Mouse (Mus musculus) liver, embryonic 16.5 days (tissue): ENCODE data around the gene Cul3. TPM values are rescaled to one million over a fixed set of nuclear protein-coding genes. Genes with fewer than 3 reads are reported as not detected.

Experiments used
- ATAC-seq: fragments of 200-750 bp; cut with Nextera tagmentation; 2 replicates; pipeline ENCODE4 v1.8.0; 2017; ENCODE audit warnings: low read depth, mild to moderate bottlenecking, moderate number of reproducible peaks, moderate library complexity
- H3K27ac ChIP-seq: fragments of 300-500 bp; sonication (generic); 2 replicates; pipeline ENCODE4 v1.5.1; 2014; ENCODE audit warnings: mild to moderate bottlenecking, low read length
- H3K27me3 ChIP-seq: fragments of 300-500 bp; sonication (generic); 2 replicates; pipeline ENCODE4 v1.6.1; 2014; ENCODE audit warnings: low read depth, low read length, mixed read lengths; ENCODE audit not compliant: control insufficient read depth, insufficient read depth
- H3K36me3 ChIP-seq: fragments of 300-500 bp; sonication (generic); 2 replicates; pipeline ENCODE4 v1.6.1; 2014; ENCODE audit warnings: mild to moderate bottlenecking; ENCODE audit not compliant: control insufficient read depth, insufficient read depth
- H3K4me1 ChIP-seq: fragments of 300-500 bp; sonication (generic); 2 replicates; pipeline ENCODE4 v1.6.1; 2014; ENCODE audit warnings: low read depth, low read length, mixed read lengths; ENCODE audit not compliant: control insufficient read depth
- H3K4me2 ChIP-seq: fragments of 300-500 bp; sonication (generic); 2 replicates; pipeline ENCODE4 v1.6.1; 2014; ENCODE audit warnings: low read depth, low read length, mixed read lengths
- H3K4me3 ChIP-seq: fragments of 300-500 bp; sonication (generic); 2 replicates; pipeline ENCODE4 v1.5.1; 2014; ENCODE audit warnings: low read depth, mild to moderate bottlenecking, low read length
- H3K9ac ChIP-seq: fragments of 300-500 bp; sonication (generic); 2 replicates; pipeline ENCODE4 v1.6.1; 2014; ENCODE audit warnings: low read depth, low read length
- H3K9me3 ChIP-seq: fragments of 300-500 bp; sonication (generic); replicated peaks from 2 replicates; pipeline ENCODE4 v1.6.1; 2016; ENCODE audit warnings: low read length; ENCODE audit not compliant: control insufficient read depth
- WGBS: fragments of 180-500 bp; shearing (Covaris S2); extraction: QIAGEN DNeasy Blood & Tissue Kit; methylation state at CpG from one replicate; pipeline ENCODE4 v1.1.7; 2014; ENCODE audit not compliant: insufficient replicate concordance; 5-methylcytosine and 5-hydroxymethylcytosine counted together
- polyA plus RNA-seq: library from polyadenylated mRNA; unstranded; fragments of >200 nt; fragmentation: Nextera tagmentation; extraction: Ambion mirVana; gene quantifications from 2 replicates; pipeline ENCODE4 v1.2.1, GENCODE M21; 2015

Cul3 gene
- 10.9 and 12.7 TPM in 2 replicates for polyA plus RNA-seq

DNA sequence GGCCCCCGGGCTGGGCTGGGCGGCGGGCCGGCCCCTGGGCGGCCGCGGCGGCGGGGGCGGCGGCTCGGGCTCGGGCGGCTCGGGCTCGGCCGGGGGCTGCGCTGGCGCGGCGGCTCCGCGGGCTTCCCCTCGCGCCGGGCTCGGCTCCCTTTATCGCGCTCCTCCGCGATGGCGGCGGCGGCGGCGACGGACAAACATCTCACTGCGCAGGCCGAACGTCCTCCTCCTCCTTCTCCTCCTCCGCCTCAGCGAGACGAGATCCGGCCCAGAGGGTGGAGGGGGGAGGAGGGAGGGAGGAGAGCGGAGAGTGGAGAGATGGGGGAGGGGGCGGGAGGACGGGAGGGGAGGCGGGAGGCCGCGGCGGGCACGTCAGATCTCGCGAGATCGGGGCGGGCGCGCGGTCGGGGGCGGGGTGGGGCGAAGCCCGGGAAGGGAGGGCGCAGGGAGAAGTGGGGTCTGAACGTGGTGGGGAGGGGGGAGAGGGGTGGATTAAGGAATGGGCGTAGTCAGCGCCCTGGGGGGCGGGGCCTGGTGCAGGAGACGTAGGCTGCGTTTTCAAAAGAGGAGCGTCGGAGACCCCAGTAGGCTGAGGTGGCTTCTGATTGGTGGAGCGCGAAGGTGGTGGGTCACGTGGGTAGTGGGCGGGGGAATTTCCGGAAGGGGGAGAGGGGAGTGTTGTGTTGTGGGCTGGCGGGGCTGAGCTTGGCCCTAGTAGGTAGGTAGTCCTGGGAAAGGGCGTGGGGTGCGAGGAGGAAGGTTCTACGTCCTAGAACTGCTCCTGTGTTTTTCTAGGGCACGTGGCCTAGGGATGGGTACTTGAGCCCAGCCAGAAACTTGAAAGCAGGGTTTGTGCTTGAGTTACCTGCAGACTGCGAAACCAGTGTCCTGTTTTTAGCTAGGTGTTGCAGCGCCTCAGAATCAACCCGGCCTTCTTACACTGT lies at the start of gene Cul3:
Gene Cul3, minus strand, starts transcription at position 45 of the 941 bp plus-strand sequence.
- Histone ChIP-seq H3K36me3 (no peaks in the 10 kb centered on the region), H3K4me3 (peak within 1 kb of the TSS; percentile 95), H3K9me3 (no peaks in the 10 kb centered on the region), H3K27me3 (no peaks in the 10 kb centered on the region), H3K4me1 (peaks cover 10% of the 10 kb centered on the region), H3K27ac (peak within 1 kb of the TSS; percentile 97), H3K9ac (peak within 1 kb of the TSS; percentile 98), H3K4me2 (peak within 1 kb of the TSS; percentile 83)
- under 1% methylated on average over 69 of the region's 85 CpGs for WGBS
- peak; percentile 82 for ATAC-seq

DNA sequence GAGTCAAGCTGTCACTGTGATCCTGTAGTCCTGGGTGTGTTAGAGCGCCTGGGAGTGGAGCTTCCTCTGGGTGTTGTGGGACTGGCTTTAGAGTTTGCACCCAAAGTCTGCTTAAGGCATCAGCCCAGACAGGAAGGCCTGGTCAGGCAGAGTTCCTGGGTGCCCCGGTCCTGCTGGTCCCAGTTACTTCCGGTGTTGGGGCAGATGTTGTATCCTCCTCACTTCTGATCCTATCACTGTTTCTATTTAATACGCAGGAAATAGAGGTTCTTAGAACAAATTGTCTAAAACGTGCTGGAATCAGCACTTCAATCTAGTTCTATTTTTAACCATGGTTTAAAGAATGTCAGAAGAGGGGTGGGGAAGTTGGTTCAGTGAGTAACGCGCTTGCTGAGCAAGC lies 49.2 kb upstream of the Cul3 start:
- Histone ChIP-seq H3K27ac (no peak overlapping the region), H3K4me3 (no peak overlapping the region), H3K4me2 (no peak overlapping the region), H3K4me1 (no peaks in the 10 kb centered on the region), H3K9ac (no peak overlapping the region), H3K27me3 (no peaks in the 10 kb centered on the region), H3K36me3 (no peaks in the 10 kb centered on the region), H3K9me3 (no peaks in the 10 kb centered on the region)
- 28% methylated on average over 7 of the region's 7 CpGs for WGBS
- no peak for ATAC-seq

DNA sequence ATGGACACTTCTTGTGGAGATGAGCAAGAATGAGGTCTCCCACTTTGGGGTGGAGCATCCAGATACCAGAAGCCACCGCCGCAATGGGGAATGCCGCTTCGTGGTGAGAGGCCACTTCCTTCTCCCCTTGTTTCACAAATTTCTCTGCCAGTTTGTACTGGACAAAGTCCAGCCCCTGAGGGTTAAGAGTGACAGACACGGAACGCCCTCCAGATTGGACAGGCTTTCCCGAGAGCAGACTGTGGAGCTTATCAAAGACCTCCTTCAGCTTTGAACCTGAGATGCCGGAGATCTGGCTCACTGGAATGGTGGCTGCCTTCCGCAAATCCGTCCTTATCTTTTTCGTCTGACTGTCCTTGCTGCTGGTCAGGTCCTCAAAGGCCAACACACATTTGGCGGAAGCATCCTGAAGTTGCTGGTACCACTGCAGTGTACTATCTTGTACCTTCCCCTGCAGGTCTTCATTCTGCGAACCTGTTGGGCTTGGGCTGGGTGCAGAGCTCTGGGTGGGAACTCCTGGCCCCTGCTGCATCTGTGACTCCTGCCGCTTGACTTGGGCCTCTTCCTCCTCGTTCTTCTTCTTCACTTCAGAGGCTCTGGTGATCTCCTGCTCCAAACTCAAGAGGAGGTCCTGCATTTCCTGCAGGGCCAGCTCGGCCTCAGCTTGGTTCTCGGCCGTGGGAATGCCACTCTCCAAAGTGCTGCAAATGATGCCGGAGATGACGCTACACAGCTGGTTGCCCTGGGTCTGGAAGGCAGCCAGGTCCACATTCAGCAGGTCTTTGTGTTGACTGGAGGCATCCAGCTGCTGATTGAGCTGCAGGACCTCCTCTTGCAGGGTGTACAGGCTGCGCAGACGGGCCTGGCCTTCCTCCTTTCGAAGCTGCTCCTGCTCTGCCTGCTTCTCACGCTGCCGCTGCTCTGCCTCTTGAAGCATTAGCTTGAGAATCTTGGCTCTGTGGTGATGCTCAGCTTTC lies 43.6 kb upstream of the Cul3 start:
- ATAC-seq, result no peak
- no peaks in the 10 kb centered on the region for H3K36me3 ChIP-seq
- H3K27ac ChIP-seq, result no peak overlapping the region
- H3K27me3 ChIP-seq, result no peaks in the 10 kb centered on the region
- no peaks in the 10 kb centered on the region for H3K9me3 ChIP-seq
- H3K9ac ChIP-seq, result no peak overlapping the region
- no peak overlapping the region for H3K4me2 ChIP-seq
- no peaks in the 10 kb centered on the region for H3K4me1 ChIP-seq
- H3K4me3 ChIP-seq, result peak overlapping the region; percentile 5; the same call in 1 of the 2 replicates
- 37% methylated on average over 25 of the region's 25 CpGs for WGBS

DNA sequence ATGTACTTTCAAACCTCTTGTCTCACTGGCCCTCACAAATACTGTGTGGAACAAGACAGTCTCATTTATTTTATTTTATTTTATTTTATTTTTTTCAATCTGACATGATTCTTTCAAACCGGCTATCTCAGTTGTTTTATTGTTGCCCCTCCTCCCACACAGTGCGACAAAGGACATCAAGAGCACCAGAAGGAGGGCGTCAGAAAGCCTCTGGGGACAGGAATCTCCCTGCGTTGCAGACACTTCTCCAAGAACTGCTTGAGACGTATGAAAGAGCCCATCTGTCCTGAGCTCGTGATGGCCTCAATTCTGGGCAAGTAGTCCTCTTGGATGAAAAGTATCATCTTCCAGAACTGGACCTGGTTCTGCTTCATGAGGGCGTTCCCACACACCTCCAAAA lies 42.6 kb upstream of the Cul3 start:
- ATAC-seq, result no peak
- H3K9ac ChIP-seq, result no peak overlapping the region
- H3K4me1 ChIP-seq, result no peaks in the 10 kb centered on the region
- no peak overlapping the region for H3K4me2 ChIP-seq
- H3K4me3 ChIP-seq, result no peak overlapping the region
- 51% methylated on average over 7 of the region's 7 CpGs for WGBS
- H3K27ac ChIP-seq, result no peak overlapping the region
- no peaks in the 10 kb centered on the region for H3K9me3 ChIP-seq
- H3K27me3 ChIP-seq, result no peaks in the 10 kb centered on the region
- H3K36me3 ChIP-seq, result no peaks in the 10 kb centered on the region

DNA sequence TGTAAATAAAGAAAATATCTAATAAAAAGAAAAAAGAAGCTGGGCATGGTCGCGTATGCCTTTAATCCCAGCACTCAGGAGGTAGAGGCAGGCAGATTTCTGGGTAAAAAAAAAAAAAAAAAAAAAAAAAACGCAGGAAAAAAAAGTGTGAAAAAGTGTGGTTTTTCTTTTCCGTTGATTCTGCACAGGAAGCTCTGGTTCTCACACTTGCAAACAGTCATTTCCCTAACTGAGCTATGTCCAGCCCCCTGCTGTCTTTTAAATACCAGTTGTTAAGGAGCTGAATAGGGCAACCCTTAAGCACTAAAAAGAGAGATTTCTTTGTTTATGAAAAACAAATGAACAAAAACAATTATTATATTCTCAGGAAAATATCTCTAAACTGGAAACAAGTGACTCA lies 41.0 kb upstream of the Cul3 start:
- Histone ChIP-seq H3K36me3 (no peaks in the 10 kb centered on the region), H3K4me3 (no peak overlapping the region), H3K4me1 (no peaks in the 10 kb centered on the region), H3K27me3 (no peaks in the 10 kb centered on the region), H3K4me2 (no peak overlapping the region), H3K9ac (no peak overlapping the region), H3K27ac (no peak overlapping the region), H3K9me3 (no peaks in the 10 kb centered on the region)
- no peak for ATAC-seq
- WGBS, result 16% methylated on average over 4 of the region's 4 CpGs

DNA sequence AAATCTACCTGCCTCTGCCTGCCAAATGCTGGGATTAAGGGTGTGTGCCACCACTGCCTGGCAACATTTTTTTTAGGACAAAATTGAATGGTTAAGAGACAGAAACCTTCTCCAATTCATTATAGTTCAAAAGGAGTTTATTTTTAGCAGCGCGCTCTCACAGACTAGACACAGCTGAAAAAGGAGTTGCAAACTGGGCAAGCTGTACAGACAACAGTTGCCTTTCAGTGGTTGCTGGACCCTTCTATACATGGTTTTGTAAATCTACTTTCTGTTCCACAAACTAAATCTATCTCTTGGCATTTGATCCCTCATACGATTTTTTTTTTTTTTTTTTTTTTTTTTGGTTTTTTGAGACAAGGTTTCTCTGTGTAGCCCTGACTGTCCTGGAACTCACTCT lies 31.7 kb upstream of the Cul3 start:
- ATAC-seq, result no peak
- Histone ChIP-seq H3K27me3 (no peaks in the 10 kb centered on the region), H3K27ac (no peak overlapping the region), H3K9ac (no peak overlapping the region), H3K36me3 (no peaks in the 10 kb centered on the region), H3K4me3 (no peak overlapping the region), H3K9me3 (no peaks in the 10 kb centered on the region), H3K4me2 (no peak overlapping the region), H3K4me1 (no peaks in the 10 kb centered on the region)
- 77% methylated on average over 3 of the region's 3 CpGs for WGBS

DNA sequence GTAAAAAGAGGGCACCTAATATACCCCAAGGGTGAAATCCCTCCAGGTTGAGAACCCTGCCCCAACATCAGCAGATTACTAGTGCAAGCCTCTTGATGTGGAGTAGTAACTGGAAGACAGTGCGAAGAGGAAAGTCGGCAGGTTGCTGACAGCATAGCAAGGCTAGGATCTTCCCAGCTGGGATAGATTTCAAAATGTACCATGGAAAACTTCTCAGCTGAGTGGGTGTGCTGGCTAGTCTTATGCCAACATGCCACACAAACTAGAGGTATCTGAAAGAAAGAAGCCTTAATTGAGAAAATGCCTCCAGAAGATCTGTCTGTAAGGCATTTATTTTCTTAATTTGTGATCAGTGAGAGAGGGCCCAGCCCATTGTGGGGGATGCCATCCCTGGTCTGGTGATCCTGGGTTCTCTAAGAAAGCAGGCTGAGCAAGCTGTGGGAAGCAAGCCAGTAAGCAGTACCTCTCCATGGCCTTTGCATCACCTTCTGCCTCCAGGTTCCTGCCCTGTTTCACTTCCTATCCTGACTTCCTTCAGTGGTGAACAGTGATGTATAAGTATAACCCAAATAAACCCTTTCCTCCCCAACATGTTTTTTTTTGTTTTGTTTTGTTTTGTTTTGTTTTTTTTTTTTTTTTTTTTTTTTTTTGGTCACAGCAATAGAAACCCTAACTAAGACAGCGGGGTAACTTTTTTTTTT lies 31.1 kb upstream of the Cul3 start:
- no peak for ATAC-seq
- no peak overlapping the region for H3K27ac ChIP-seq
- no peak overlapping the region for H3K9ac ChIP-seq
- H3K4me2 ChIP-seq, result no peak overlapping the region
- no peaks in the 10 kb centered on the region for H3K4me1 ChIP-seq
- no peaks in the 10 kb centered on the region for H3K36me3 ChIP-seq
- no peaks in the 10 kb centered on the region for H3K27me3 ChIP-seq
- no peaks in the 10 kb centered on the region for H3K9me3 ChIP-seq
- H3K4me3 ChIP-seq, result no peak overlapping the region
- WGBS, result 72% methylated on average over 3 of the region's 3 CpGs

DNA sequence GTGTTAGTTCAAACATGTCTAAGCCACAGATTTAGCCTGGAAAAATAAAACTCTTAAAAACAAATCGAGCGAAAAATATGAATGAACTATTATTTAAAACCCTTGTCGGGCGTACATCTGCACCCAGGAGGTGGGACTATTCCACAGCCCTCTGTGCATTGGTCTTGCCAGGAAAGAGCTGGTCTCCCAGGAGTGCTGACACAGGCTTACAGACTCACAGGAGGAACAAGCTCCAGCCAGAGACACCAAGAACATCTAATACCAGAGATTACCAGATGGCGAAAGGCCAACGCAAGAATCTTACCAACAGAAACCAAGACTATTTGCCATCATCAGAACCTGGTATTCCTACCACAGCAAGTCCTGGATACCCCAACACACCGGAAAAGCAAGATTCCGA lies 23.2 kb upstream of the Cul3 start:
- no peaks in the 10 kb centered on the region for H3K9me3 ChIP-seq
- no peak overlapping the region for H3K9ac ChIP-seq
- no peak overlapping the region for H3K4me3 ChIP-seq
- WGBS, result 76% methylated on average over 8 of the region's 8 CpGs
- ATAC-seq, result no peak
- no peaks in the 10 kb centered on the region for H3K4me1 ChIP-seq
- no peaks in the 10 kb centered on the region for H3K36me3 ChIP-seq
- H3K4me2 ChIP-seq, result no peak overlapping the region
- no peak overlapping the region for H3K27ac ChIP-seq
- no peaks in the 10 kb centered on the region for H3K27me3 ChIP-seq
